Comparison of ENCODE assay signal across 7 mouse cellular contexts in the genomic region with DNA sequence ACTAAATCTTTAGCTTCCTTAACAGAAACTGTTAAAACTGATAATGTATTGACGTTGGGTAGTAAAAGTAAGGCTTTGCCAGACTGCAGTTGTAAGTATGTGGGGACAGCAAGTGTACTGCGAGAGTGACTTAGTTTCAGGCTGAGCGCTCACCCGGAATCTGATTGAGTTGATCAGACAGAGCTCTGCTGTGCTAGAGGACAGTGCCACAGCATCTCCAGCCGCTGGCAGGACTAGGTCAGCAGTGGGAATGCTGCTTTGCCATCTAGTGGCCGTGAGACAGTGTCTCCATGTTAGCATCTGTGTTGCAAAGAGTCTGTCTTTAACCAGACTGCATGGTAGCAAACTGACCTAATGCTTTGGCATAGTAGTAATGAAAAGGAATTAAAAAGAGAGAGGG.
DNase-seq lines count a peak whose midpoint lies in the region; ATAC-seq and TF ChIP-seq lines count a peak whose summit lies in the region.

No protein-coding gene starts in this region.

- WGBS in forebrain, embryonic 11.5 days = 23% methylated on average over 6 of the region's 6 CpGs
- 18% methylated on average over 6 of the region's 6 CpGs for WGBS in midbrain, embryonic 13.5 days

- no peak overlapping the region for H3K9ac ChIP-seq in forebrain, embryonic 11.5 days (ENCODE audit: low read length)
- H3K9ac ChIP-seq in midbrain, embryonic 13.5 days (replicated peaks) = no peak overlapping the region

- no peaks in the 10 kb centered on the region for H3K36me3 ChIP-seq in testis, adult 2 months (ENCODE audit: control insufficient read depth, insufficient read depth, low read length)
- no peaks in the 10 kb centered on the region for H3K36me3 ChIP-seq in forebrain, embryonic 11.5 days (ENCODE audit: control insufficient read depth, insufficient read depth, low read length)
- H3K36me3 ChIP-seq in midbrain, embryonic 13.5 days = no peaks in the 10 kb centered on the region

- H3K4me2 ChIP-seq in forebrain, embryonic 11.5 days (ENCODE audit: low read depth, low read length, severe bottlenecking) = no peak overlapping the region
- H3K4me2 ChIP-seq in midbrain, embryonic 13.5 days (replicated peaks) = no peak overlapping the region

- no peak overlapping the region for H3K27ac ChIP-seq in testis, adult 2 months (ENCODE audit: control insufficient read depth, insufficient read depth, low read depth, low read length)
- no peak overlapping the region for H3K27ac ChIP-seq in forebrain, embryonic 11.5 days (ENCODE audit: low read depth, low read length)
- H3K27ac ChIP-seq in midbrain, embryonic 13.5 days = no peak overlapping the region

- DNase-seq in testis, postnatal 14 days (ENCODE audit: low spot score) = no peak
- DNase-seq in brain, embryonic 14.5 days (ENCODE audit: low read depth) = peak; percentile 79
- DNase-seq in forebrain, embryonic 11.5 days (ENCODE audit: low spot score) = peak; percentile 66
- peak; percentile 62 for DNase-seq in kidney, postnatal 10 days

- no peak for TF ChIP-seq POLR2A in testis, adult 2 months (IDR thresholded peaks at IDR 0.05; ENCODE audit: control insufficient read depth, low read depth, low read length)
- no peak for TF ChIP-seq POLR2A in brain, embryonic 14.5 days (IDR thresholded peaks at IDR 0.05; ENCODE audit: borderline replicate concordance, extremely low read depth, insufficient read depth, insufficient read length, poor library complexity, severe bottlenecking)

- no peaks in the 10 kb centered on the region for H3K27me3 ChIP-seq in testis, adult 2 months (ENCODE audit: control insufficient read depth, insufficient read depth, low read length)
- H3K27me3 ChIP-seq in forebrain, embryonic 11.5 days (ENCODE audit: control insufficient read depth, insufficient read depth, low read length) = no peaks in the 10 kb centered on the region
- H3K27me3 ChIP-seq in midbrain, embryonic 13.5 days = no peaks in the 10 kb centered on the region

- no peaks in the 10 kb centered on the region for H3K9me3 ChIP-seq in forebrain, embryonic 11.5 days (ENCODE audit: control insufficient read depth, low read length)
- no peaks in the 10 kb centered on the region for H3K9me3 ChIP-seq in midbrain, embryonic 13.5 days

- ATAC-seq in forebrain, embryonic 11.5 days (replicated peaks; ENCODE audit: low FRiP score) = peak; percentile 87
- ATAC-seq in midbrain, embryonic 13.5 days = peak; percentile 95
- ATAC-seq in erythroid progenitor cell, adult 5-6 weeks (replicated peaks; ENCODE audit: low FRiP score, poor library complexity, severe bottlenecking) = no peak

- peak; percentile 53; the same call in 1 of the 2 replicates for TF ChIP-seq CTCF in testis, adult 2 months (IDR thresholded peaks at IDR 0.05; ENCODE audit: control insufficient read depth, insufficient read depth, insufficient replicate concordance, low read depth, low read length)
- peak; percentile 70 for TF ChIP-seq CTCF in brain, embryonic 14.5 days (IDR thresholded peaks at IDR 0.05; ENCODE audit: borderline replicate concordance, extremely low read depth, insufficient read depth, insufficient read length)

- no peaks in the 10 kb centered on the region for H3K4me1 ChIP-seq in testis, adult 2 months (ENCODE audit: control insufficient read depth, insufficient read depth, low read length)
- H3K4me1 ChIP-seq in forebrain, embryonic 11.5 days (replicated peaks; ENCODE audit: control insufficient read depth, insufficient read depth, low read length) = no peaks in the 10 kb centered on the region
- no peaks in the 10 kb centered on the region for H3K4me1 ChIP-seq in midbrain, embryonic 13.5 days (replicated peaks)

- no peak overlapping the region for H3K4me3 ChIP-seq in testis, adult 2 months (ENCODE audit: control insufficient read depth, low read depth, low read length)
- no peak overlapping the region for H3K4me3 ChIP-seq in forebrain, embryonic 11.5 days (ENCODE audit: low read depth, low read length)
- no peak overlapping the region for H3K4me3 ChIP-seq in midbrain, embryonic 13.5 days (replicated peaks)
